Mouse (Mus musculus) myocyte (in vitro differentiated cells): ENCODE results near the gene Pask.

Source experiments
- E2F4 ChIP-seq: IDR thresholded peaks from one replicate; pipeline ENCODE4 v1.6.1; 2011; ENCODE audit warnings: mild to moderate bottlenecking, control low read depth, moderate library complexity; ENCODE audit not compliant: insufficient read depth
- POLR2A ChIP-seq: IDR thresholded peaks from one replicate; pipeline ENCODE4 v1.6.1; 2011; ENCODE audit warnings: low read depth, mild to moderate bottlenecking, control low read depth, moderate library complexity; ENCODE audit not compliant: insufficient read length
- POLR2AphosphoS2 ChIP-seq: IDR thresholded peaks from one replicate; pipeline ENCODE4 v1.6.1; 2011; ENCODE audit warnings: low read depth, control low read depth; ENCODE audit not compliant: insufficient read length
- REST ChIP-seq: IDR thresholded peaks from one replicate; pipeline ENCODE4 v1.6.1; 2011; ENCODE audit warnings: mild to moderate bottlenecking, control low read depth, moderate library complexity; ENCODE audit not compliant: insufficient read depth, insufficient read length
- TCF3 ChIP-seq: IDR thresholded peaks from one replicate; pipeline ENCODE4 v1.6.1; 2011; ENCODE audit warnings: low read depth, control low read depth; ENCODE audit not compliant: insufficient read length

DNA sequence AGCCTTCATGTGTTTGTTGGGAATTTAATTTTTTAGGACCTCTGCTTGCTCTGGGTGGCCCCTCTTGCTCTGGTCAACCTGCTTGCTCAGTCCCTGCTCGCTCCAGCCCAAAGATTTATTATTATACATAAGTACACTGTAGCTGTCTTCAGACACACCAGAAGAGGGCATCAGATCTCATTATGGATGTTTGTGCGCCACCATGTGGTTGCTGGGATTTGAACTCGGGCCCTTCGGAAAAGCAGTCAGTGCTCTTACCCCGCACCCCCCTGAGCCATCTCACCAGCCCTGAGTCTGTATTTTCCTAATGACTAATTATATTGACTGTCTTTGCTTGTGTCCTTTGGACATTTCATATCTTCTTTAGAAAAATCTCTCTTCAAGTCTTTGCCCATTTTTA lies 35.8 kb upstream of the Pask start:
- TF ChIP-seq POLR2A (no peak), REST (no peak), TCF3 (no peak), E2F4 (no peak), POLR2AphosphoS2 (no peak)
